Mouse (Mus musculus) neural tube, embryonic 10.5 days (tissue): Measurements from ENCODE around the gene Stra8.

Experiments used
- DNase-seq: peaks from one replicate; pipeline ENCODE4 v3.0.0-alpha.2; 2017; ENCODE audit warnings: low spot score; ENCODE audit errors: extremely low spot score

The Stra8 gene

DNA sequence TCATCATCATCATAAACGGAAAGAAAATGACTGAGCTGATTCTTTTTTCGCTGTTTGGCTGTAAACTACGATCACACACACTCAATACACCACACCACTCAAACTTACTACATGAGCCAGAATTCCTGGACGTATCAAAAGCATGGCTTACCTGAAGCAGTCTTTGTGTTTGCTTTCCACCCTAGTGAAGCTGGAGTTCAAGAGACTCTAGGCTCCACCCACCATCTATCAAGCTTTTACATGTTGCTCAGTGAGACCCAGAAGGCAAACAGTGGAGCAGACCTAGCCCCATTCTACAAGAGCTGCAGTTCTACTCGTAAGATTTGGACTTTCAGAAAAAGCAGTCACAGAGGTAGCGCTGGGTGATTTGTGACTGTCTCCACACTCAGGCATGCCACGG is 17.4 kb upstream of the Stra8 start:
- no peak for DNase-seq

DNA sequence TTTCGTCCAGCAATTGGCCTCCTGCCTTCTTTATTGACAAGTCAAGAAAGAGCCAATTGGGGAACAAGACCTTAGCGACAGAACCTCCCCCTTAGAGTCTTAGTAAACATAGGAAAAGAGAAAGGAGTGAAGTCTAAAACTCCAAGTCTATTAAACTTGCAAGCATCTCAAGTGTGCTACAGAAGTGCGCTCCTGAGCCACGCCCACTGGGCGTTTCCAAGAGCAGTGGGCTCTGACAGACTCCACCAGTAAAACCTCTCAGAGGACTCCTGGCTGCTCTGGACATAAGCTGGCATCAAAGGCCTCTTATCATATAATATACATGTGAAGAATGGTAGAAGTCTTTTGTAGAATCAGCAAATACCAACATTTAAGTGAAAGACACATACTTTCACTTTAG is 16.5 kb upstream of the Stra8 start:
- DNase-seq = no peak

DNA sequence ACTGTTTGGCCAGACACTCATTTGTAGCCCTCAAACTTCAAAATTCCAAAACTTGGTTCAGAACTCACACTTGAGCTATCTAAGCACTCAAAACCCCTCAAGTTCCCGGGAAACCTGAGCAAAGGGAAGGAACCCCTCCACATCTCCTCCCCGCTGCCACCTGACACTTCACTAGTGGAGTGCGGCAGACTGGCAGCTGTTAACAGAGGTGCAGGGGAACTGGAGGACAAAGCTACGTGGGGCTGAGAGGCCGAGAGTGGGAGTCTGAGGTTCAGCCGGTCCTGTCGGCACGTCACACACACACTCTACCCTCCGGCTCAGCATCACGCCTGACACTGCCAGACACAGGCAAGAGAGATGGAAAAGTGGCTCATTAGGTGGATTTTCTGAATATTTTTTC is 16.1 kb upstream of the Stra8 start:
- DNase-seq = no peak

DNA sequence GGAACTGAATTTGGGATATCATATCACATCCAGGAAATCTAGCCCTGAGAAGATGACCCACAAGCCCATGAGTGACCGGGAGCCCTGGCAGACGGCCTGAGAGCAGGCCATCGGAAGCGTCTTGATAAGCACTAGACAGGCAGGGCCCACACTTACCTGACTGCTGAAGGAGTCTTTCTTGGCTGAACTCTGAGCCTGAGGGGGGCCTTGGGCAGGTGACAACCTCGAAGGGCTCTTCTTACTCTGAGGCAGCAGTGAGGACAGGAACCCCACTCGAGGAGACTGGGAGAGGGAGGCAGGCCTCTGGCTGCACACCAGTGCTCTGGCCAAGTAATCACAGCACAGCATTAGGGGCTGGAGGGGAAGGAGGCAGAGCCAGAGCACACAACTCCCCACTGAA is 15.6 kb upstream of the Stra8 start:
- no peak for DNase-seq

DNA sequence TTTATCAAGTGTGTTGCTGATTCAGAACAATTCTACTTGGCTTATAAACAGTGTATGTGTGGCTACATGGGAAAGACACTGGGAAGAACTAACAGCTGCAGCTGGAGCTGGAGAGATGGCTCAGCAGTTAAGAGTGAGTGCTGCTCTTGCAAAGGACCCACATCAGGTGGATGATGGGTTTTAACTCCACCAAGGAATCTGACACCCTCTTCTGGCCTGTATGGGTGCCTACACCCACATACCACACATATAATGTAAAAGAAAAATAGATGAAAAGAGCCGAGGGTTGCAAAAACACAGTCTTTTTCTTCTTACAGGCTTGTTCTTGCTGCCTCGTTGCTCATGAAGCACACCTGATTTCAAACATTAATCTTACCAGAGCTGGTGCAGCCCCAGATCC is 13.8 kb upstream of the Stra8 start:
- no peak for DNase-seq

DNA sequence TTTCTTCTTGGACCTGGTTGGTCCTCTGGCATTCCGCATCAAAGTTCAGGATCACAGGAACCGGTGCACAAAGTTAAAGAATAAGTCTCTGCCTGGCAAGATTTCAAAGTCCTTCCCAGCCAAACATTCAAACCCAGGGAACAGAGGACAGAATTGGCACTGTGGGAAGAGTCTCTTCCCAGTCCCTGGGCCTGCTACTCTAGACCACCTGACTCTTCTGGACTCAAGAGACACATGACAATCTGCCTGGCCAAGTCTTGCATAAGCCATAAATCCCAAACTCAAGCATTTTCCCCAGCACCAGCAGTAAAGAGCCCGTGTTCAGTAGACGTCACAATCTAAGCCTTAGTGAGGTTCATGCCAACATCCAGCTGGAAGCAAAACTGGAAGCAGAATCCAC is 13.3 kb upstream of the Stra8 start:
- no peak for DNase-seq

DNA sequence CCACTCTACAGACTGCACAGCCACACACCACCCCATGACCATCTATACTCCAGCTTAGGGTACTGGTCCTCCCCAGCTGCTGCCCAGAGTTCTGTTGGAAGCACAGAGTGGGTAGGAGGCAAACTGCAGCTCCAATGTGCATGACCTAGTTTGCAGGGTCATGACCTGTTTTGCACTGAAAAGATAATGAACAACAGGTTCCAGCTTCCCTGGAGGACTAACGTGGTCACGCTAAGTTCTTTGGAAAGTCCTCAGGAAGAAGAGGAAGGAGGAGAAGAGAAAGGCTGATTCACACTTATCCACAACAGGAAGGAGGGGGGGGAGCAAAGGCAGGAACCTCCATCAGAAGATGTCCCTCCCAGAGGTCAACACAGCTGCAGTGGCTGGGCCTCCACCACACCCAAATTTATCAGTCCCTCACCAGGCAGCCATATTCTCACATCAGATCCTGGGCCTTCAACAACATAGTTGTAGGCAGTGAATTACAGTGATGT is 12.8 kb upstream of the Stra8 start:
- DNase-seq = no peak

DNA sequence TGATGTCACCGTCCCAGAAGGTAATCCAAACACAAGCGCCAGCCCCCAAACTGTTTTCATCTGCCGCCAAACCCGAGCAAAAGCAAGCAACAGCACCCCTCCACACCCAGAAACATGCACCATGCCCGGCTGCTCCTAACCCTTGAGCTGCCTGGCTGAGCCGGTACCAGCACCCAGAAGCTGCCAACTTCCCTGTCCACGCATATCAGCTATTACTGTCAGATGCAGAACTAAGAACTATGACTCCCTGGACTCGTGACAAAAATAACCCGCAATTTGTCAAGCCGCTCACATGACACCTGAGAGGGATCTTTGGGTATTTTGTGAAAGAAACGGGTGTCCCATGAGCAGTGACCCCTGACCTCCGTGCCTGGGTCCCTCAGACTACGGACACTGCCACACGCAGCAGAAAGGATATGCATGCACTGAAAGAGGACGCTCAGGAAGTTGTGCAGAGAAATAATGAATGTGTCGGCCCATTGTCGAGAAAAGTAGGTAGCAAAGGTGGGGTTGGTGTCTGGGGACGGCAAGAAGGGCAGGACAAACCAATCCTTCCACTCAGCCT is 12.2 kb upstream of the Stra8 start:
- DNase-seq = no peak

DNA sequence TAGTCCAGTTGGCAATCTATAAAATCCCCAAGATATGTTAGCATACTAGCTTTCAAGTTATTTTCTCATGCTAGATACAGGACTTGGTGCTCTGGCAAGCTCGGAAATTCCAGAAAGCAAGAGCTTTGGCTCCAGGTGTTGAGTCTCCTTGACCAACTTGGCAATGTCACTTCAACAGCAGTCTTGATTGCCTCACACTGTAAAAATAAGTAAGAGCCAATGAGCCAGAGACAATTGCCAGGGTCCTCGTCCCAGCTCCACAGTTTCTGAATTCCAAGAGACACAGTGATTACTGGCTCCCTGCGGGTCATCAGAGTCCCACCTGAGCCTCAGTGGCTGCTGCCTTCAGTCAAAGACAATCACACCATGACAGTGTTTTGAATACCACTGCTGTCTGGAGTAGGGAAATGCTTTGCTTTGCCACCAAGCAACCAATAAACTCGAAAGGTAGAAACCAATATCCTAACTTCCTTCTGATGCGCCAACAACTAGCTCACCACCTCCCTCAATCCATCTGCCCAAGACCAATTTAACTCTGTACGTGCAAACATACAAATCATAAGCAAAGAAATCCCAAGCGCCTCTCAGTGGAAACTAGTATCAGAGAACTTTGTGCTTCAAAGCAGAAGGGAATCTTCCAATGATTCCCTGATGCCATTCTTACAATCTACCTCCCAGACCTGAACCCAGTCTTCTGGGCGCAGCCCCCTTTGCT is 10.2 kb upstream of the Stra8 start:
- DNase-seq = no peak

DNA sequence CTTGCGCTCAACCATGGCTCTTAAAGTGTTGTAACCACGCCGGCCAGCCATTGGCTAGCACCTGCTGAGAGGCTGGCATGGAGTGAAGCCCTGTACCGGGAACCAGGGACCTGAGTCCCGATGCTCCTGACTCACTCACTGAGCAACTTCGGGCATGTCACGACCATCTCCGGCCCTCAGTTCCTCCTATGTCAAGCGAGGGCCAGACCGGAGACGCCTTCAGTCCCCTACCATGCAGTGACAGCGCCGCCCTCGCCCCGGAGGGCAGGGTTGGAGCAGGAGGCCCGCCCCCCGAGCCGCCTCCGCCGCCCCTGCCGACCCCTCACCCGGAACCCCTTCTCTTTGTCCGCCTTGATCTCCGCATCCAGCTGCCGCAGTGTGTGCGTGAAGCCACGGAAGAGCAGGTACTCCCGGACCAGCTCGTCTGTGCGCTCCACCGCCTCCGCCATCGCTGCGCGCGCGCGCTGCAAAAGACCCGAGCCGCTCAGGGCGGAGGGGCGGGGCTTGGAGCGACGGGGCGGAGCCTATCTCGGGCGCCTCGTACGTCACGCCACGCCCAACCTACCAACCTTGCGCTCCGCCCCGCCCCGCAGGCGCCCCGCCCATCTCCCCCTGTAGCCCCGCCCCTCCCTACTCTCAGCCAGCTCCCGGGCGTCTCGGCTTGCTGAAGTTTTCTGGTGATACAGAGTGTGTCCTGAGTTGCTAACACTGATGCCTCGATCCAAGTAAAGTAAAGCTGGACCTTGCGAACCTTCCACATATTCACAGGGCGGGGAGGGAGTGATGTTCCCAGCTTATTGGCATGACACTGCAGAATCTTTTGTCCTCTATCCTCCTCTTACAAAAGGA is 9.4 kb upstream of the Stra8 start, which contains the start of gene Wdr91:
Wdr91 (minus strand) TSS at position 506 of the 849 bp plus-strand sequence.
- DNase-seq = peak; percentile 96

DNA sequence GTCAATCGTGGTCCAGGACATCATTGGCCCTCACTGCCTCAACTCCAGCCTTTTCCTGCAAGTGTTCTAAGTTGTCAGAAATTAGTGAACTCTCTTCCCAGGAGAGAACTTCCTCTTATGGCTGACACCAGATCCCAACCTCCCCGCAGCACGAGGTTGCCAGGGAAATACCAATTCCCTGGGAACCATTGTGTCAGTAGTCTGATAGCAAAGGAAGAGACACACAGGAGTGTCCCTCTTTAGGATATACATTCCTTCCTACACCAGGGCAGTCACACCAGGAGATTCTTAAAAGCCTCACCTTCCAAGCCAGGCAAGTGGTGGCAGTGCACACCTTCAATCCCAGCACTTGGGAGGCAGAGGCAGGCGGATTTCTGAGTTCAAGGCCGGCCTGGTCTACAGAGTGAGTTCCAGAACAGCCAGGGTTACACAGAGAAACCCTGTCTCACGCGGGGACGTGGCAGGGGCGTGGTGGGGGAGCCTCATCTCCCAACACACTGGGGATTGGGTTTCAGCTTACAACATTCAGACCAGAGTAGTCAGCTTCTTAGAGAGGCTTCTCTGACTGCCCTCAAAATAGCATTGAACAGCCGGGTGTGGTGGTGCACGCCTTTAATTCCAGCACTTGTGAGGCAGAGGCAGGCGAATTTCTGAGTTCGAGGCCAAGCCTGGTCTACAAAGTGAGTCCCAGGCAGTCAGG is 6.5 kb upstream of the Stra8 start:
- no peak for DNase-seq

DNA sequence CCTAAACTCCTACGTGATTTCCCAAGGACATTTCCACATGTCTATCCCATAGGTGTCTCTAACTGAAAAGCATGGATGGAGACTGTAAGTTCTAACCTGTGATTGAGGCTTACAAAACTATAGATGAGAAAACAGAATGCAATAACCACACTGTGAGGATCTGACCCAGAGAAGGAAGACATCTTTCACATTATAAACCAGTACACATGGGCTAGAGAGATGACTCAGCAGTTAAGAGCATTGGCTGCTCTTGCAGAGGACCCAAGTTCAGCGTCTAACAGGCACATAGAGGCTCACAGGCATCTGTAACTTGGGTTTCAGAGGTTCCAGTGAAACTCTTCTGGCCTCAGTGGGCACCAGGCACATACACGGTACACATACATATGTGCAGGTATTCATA is 5.5 kb upstream of the Stra8 start:
- no peak for DNase-seq

DNA sequence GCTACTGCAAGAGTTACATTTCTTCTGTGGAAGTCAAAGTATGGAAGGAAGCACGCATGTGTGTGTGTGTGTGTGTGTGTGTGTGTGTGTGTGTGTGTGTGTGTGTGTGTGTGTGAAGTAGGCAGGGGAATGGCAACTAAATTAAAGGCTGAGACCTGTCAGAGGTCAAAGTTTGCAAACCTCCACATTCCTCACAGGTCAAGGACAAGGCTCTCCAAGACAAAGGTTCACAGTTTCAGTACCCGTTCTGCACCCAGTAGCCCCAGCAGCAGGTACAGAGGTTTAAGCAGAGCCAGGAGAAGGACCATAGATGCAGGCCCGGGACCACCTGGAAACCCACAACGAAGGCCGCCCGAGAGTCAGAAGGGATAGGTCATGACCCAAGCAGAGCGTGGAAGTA is 817 bp upstream of the Stra8 start:
- no peak for DNase-seq

DNA sequence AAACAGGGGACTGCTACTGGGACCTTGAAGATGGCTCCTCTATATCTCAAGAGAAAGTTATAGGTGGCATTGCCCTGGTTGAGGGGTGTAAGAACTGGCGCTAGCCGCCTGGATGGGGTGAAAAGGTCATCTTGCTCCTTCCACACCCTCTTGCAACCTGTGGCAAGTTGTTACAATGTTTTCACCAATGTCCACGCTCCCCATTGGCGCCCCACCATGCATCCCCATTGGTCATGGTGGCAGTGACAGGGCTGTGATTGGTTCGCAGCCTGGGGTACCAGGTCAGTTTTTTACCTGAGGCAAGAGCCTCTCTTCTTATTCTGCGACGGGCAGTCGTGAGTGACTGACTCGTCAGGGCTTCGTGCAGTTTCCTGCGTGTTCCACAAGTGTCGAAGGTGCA is 668 bp downstream of the Stra8 start:
- no peak for DNase-seq

DNA sequence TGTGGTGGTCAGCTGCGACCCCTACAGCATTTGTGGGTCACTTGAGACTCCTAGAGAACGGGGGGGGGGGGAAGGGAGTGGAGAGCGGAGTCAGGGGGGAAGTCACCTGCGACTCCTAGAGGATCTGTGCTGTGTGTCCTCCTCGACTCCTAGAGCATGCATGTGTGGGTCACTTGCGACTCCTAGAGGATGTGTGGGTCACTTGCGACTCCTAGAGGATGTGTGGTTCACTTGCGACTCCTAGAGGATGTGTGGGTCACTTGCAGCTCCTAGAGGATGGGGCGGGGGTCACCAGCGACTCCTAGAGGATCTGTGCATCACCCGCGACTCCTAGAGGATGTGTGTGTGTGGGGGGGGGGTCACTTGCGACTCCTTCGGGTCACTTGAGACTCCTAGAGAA is 2.0 kb downstream of the Stra8 start:
- peak; percentile 25 for DNase-seq

DNA sequence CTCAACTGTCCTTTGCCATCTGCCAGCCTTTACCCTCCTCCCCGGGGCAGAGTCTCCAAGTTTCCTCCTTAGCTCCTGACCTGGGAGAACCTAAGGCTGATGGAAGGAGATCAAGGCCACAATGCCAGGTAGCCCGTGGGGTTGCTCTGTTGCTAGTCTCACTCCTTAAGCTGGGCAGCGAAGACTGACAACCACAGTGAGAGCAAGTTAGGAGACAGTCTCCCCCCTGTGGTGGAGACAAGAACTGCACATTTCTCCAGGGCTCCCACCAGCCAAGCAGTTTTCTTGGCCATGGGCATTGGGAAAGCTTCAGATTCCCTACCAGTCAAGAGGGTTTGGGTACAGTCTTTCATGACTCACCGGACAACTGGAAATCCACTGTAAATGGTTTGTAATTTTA is 7.2 kb downstream of the Stra8 start:
- DNase-seq = peak; percentile 79

DNA sequence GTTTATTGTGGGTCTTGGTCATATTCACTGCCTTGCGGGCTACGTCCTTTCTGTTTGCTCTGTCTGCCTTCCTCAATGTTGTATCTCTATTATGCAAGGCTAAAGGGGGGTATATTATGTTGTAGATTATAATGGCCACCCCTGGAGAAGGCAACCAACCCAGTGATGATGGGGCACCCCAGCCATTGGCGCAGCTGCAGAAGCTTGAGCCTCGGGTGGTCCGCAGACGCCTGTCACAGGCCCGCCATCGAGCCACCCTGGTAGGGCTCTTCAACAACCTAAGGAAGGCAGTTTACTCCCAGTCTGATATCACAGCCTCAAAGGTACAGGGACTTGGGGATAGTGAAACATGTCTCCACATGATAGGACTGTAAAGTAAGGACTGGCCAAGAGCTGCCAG is 7.6 kb downstream of the Stra8 start:
- DNase-seq = no peak

DNA sequence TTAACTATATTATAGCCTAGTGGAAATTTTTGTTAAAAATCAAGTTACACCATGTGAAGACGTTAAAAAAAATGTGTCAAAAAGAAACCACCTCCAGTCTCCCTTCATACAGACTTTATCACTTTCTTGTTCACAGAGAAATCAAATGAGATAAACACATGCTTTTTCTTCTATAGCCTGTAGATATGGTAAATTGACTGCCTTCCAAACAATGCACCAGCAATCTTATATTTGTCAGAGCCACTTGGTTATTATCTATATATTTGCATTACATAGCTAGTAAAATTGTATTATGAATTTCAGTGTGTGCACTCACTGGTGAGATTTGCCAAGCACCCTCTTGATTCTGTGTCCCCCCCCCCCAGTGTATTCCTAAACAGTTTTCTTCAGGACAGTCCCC is 12.7 kb downstream of the Stra8 start:
- DNase-seq = no peak

DNA sequence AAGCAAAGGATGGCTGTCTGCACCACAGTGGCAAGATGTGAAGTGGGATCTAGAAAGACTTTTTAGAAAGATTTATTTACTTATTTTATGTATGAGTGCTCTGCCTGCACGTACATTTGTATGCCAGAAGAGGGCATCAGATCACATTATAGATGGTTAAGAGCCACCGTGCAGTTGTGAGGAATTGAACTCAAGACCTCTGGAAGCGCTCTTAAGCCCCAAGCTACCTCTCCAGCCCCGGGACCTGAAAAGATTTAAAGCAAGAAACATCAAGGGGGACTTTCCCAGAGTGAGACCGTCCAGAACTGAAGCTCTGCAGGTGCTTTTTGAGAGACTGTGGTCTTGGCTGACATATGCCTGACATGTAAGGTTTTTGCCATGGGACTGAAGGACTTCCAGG is 16.8 kb downstream of the Stra8 start:
- no peak for DNase-seq

DNA sequence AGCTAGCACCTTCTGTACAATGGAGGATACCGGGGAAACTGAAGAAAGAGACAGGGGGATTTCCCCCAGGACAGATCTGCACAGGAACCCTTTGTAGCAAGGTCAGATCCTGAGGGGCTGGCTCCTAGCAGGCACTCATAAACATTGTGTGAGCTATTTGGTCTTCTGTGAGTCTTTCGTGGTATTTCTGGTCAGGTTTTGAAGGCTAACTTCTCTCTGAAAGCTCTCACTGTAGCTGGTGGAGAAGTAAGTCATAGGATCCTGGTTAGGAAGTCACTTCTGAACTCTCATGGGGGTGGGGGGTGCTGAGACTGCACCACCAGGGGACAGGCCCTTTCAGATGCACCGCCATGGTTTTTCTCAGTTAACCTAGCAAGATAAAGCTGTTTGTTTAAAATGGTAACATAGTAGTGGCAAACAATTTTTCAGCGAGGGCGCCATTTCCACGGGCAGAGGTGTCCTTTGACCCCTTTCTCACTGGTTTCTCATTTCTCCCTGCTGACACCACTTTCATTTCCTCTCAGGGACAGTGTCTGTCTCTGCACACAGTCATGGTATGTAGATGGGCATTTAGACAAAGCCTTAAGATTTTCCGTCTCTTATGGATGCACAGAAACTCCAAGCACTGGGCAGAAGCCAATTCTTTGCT is 18.4 kb downstream of the Stra8 start:
- DNase-seq = no peak

DNA sequence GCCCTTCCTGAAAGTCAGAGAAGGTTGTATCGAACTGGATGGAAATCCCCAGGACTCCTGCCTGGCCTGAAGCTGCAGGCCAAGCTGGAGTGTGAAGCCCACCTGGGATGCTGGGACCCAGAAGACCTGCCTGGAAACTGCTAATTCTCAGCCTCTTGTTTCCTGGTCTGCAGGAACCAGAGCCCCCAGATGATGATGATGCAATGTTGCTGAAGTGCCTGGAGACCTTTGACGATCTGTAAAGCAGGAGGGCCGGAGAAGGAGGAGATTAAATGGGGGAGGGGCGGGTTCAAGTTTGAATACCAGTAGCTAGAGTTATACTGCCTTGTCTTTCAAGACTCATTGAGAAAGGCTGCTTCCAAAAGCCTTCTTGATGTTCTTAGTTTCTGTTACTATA is 19.0 kb downstream of the Stra8 start:
- DNase-seq = no peak
